Mouse (Mus musculus): ENCODE results near the gene Oxsr1.
"Not testable (repeated sequence)": the region's sequence is repeated elsewhere in the genome, so short reads cannot be mapped to it uniquely, and the experiment has no call there.

Gene Oxsr1

DNA sequence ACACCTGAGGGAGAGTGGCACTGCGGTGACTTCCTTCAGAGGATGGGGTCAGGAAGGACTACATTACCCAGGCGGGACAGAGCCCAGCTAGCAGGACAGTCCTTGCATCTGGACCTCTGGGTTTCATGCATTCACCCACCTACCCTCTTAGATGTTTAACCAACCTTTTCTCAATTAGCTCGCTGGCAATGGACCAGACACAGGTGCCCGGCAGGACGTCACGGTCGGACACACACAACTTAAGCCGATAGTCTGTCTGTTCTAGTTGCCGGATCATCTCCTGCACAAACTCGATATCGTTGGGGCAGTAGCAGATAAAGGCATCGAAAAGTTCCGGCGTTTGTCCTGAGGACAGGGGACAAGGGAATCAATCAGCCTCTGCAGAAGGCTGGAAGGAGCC lies 15.6 kb upstream of the Oxsr1 start:
- no peak for DNase-seq (ENCODE audit: low spot score)

DNA sequence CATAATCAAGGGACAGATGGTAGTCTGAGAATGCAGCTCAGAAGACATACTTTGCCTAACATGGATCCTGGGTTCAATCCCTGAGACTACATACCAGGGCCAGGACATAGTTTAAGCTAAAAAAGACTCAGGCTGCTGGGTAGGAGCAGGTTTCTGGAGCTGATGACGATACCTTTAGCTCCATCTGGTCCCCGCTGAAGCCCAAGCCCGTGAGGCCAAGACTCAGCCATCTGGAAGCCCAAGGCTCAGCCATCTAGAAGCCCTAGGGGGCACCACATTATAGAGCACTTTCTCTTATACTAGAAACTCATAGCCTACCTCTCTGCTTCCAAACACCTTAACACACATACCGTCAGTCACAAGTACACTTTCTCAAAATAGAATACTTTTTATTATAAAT lies 13.3 kb upstream of the Oxsr1 start:
- DNase-seq (ENCODE audit: low spot score): no peak

DNA sequence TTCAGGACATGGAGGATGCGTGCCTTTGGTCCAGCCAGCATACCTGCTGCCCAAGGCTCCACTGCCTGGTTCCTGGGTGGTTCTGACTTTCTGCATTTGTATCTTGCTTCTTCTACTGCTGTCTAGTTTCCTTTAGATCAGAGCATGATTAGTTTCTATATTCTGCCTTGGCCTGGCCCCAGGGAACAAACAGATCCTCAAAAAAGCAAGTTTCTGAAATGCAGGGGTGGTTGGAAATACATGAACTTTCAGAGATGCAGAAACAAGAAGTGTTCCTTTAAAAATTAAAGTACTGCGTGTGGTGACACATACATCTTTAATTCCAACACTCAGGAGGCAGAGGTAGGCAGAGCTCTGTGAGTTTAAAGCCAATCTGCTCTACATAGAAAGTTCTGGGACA lies 12.6 kb upstream of the Oxsr1 start:
- DNase-seq (ENCODE audit: low spot score): no peak

DNA sequence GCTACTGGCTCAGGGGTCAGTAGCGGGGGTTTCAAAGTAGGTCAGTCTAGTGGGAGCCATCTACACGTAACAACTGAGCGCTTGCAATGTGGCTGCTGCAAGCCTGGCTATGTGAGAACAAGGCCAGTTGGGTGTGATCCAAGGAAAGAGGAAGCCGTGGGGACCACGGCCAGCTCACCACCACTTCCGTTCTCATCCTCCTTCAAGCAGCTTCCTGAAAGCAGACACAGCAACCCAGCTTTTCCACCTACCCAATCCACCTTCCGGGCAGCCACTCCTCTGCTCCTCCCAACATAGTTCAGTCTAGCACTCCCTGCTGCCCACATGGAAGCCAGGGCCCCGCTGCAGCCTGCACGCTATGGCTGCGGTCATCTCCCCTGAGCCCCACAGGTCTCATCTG lies 12.1 kb upstream of the Oxsr1 start:
- DNase-seq (ENCODE audit: low spot score): no peak

DNA sequence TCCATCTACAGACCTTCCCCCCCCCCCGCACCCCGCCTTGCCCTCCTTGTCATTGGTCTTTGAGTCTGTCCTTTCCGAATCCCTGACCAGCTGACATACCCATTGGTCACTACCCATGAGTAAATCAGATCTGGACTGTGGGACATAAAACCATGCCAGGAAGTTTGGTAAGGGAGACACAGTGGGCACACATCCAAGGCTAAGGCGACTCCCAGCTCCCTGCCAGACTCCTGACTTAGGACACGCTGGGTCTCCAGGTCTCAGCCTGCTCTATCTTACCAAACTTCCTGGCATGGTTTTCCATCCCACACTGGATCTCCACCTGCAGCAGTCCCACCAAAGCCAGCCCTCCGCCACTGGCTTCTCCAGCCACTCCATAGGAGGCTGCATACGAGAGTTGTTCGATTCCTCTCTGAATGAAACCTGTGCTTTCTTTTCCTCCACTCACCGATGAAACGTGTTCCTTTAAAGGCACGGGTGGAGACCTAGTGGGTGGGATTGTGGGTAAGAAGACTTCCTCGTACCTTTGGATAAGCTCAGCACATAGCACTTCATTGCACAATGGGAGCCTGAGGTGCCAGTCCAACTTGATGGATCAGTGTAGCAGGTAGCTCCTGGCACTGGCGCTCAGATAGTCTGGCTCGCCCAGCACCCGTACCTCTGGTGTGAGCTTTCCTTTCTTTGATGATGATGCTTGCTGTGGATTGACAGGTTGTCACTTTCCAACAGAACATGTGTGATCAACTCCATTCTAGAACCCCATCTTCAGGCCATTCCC lies 8.1 kb upstream of the Oxsr1 start:
- DNase-seq (ENCODE audit: low spot score): no peak

DNA sequence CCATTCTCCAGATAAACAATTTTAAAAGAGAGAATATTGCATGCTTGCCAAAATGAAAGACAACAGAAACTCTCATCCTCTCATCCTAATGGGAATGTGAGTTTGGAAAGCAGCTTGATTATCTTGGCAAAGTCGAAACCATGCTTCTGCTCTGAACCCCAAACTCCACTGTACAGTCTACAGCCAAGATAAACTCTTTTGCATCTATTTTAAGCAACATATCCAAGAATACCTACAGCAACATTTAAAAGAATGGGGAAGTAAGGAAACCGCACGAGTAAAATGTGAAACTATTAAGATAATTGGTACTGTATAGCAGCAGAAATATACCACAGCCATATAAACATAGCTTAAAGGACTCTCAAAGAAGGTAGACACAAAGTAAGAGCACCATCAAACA lies 6.3 kb upstream of the Oxsr1 start:
- DNase-seq (ENCODE audit: low spot score): no peak

DNA sequence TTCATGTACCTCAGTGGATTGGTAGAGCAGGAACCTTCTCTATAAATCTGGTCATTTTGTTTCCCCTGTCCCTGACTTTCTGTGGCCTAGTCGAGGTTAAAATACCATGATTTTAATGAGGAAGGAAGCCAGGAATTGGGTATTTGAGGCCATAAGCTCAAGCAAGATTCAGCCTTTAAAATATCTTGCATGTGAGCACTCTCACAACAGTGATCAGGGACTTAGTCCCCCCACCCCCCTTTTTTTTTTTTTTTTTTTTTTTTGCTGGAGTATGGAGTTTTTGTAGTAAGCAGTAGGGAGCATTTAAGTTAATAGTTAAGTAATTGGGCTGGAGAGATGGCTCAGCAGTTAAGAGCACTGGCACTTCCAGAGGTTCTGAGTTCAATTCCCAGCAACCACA lies 1.9 kb upstream of the Oxsr1 start:
- DNase-seq (ENCODE audit: low spot score): no peak

DNA sequence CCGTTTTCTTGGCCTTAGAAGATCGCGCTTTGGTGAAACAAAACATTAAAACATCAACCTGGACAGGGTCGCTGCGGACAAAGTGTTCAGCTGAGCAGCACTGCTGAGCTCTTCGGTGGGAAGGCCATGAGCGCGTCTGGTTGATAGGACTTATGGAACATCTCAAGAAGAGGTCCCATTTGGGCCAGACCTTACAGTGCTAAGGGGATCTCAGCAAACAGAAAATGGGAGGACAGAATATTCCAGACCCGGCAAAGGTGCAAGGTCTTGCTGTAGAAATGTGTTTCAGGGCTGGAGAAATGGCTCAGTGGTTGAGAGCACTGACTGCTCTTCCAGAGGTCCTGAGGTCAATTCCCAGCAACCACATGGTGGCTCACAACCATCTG lies 1.0 kb upstream of the Oxsr1 start:
- no peak for DNase-seq (ENCODE audit: low spot score)

DNA sequence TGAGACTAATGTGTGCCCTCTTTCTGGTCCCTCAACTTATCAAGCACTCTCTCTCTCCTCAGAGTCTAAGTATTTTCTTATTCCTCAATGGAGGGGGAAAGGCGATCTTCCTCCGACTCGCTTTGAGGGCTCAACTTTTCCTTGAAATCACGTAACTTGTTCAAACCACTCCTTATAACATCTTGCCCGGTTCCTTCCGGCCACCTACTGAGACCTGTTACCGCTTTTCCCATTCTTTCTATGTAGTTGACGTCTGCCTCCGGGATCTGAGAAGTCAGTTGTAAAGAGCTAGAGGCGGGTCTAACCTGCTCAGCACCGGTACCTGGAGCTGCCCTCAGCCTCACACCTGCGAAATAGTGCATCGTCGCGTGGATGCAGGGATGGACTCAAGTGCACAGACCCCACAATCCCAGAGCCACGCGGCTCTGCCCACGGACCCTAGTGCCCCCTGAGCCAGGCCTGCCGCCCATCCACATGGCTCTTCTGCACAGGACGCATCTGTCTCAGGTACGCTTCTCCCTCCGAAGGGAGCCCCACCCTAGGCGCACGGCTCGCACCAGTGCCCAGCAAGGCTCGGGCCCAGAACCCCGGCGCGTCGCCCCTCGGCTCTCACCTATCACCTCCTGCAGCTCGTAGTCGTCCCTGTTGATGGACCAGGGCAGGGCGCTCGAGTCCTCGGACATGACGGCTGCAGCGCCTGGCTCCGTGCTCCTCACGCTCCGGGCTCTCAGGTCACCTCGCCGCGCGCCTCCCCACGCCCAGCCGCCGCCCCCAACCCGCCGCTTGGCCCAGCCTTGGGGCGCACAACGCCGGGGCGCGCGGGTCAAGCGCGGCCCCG lies 616 bp downstream of the Oxsr1 start:
- DNase-seq (ENCODE audit: low spot score): no peak

DNA sequence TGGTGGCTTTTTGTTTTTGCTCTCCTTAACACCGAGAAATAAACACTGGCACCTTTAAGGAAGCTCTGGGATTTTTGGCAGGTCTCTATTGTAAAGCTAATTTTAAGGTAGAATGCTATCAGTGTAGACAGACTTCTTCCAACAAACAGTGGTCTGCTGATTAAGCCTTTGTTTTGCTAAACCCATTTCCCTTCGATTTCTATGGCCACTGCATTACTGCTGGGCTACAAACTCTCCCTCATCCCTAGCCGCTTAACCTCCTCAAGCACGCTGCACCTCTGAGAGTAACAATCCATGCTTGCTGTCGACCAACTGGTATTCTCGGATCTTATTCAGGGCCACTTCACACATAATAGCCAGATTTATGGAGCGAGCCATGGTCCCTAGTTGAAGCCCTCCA lies 1.3 kb downstream of the Oxsr1 start:
- no peak for DNase-seq (ENCODE audit: low spot score)

DNA sequence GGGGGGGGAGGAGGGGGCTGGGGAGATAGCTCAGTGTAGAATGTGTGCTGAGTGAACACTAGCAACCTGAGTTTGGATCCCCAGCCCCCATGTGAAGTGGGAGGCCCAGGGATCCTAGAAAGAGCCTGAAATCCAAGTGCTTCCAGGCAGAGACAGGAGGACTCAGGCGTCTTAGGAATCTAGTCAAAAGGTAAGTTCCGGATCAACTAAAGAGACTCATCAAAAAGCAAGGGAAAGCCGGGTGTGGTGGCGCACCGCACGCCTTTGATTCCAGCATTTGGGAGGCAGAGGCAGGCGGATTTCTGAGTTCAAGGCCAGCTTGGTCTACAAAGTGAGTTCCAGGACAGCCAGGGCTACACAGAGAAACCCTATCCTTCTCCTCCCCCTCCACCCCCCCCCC lies 1.8 kb downstream of the Oxsr1 start:
- no peak for DNase-seq (ENCODE audit: low spot score)

DNA sequence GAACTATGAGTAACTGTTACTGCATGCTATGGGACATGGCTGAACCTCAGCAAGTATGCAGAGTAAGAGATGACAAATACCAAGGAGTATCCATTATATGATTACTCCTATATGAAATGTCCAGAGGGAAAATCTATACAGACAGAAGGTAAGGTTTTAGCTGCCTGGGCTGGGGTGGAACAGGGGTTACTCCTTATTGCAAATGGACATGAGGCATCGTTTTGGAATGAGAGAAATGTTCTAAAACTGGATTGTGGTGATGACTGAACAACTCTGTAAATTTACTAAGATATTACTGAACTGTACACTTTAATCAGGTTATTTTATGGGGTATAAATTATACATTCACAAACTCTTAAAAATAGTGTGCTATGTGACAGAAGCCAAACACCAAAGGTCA lies 3.3 kb downstream of the Oxsr1 start:
- no peak for DNase-seq (ENCODE audit: low spot score)

DNA sequence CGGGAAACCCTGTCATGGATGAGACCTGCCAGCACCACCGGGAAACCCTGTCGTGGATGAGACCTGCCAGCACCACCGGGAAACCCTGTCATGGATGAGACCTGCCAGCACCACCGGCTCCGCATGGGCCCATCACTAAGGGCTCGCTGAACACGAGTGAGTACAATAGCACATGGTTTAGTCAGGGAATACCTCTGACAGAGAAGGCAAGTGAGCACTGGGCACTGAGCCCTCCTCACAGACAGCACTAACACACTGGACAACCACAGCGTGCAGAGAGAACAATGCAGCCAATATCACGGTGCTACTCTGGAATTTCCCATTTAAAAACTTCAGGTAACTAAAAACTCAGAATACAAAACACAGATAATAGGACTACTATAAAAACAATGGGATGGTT lies 9.1 kb downstream of the Oxsr1 start:
- DNase-seq (ENCODE audit: low spot score): no peak

DNA sequence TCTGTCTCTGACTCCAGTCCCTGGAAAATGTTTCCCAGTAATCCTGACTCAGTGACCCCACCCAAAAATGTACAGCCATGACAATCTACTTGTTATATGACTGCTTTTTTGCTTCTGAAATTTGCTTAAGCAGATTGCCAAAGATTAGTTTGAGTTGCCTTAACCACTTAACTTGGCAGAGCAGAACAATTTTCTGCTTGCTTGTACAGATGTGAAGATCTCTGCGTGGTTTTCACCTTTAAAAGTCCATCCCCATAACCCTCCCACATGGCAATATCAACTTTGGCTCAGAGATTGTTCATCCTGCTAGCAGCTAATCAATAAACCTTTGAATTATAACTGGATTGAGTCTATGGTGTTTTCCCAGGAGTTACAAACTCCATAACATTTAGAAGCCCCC lies 13.2 kb downstream of the Oxsr1 start:
- no peak for DNase-seq (ENCODE audit: low spot score)

DNA sequence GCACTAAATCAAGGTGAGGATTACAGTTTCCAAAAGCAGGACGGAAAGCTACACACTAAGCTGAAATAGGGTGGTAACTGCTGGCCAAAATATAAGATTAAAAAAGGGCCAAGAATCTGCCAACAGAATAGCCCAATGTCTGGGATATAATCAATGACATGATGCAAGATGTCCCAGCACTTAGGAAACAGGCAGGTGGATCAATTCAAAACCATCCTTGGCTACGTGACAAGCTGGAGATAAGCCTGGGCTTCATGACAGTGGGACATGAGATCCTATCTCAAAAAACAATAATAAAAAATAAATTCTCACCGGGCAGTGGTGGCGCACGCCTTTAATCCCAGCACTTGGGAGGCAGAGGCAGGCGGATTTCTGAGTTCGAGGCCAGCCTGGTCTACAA lies 16.4 kb downstream of the Oxsr1 start:
- no peak for DNase-seq (ENCODE audit: low spot score)

DNA sequence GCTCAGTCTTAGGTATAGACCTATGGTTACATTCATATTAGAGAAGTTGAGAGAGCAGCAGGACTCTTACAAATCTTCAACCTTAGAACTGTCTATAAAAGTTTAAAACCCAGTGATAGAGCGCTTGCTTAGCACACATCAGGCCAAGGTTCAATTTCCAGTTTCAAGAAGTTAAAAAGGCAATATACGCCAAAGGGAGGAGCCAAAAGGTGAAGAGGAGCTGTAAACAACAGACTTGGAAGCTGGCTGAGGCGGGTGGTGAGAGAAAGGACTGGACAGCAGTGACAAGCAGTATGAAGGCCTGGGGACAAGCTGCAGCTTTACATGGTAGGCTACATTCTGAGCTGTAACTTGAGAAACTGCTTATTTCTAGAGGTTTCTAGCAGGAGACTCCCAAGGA lies 23.7 kb downstream of the Oxsr1 start:
- no peak for DNase-seq (ENCODE audit: low spot score)

DNA sequence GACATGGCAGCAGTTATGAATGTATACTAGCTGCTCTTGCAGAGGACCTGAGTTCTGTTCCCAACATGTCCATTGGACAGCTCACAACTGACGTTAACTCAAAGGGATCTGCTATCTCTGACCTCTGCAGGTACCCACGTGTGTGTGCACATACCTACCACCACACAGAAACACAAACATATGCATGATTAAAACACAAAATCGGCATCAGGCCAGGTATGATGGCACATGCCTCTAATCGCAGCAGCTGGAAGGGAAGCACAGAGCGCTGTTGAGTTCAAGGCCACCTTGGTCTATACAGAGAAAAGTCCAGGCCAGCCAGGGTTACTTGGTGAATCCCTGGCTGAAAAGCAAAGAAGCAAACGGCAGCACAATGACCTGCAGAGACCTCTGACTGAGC lies 24.5 kb downstream of the Oxsr1 start:
- no peak for DNase-seq (ENCODE audit: low spot score)

DNA sequence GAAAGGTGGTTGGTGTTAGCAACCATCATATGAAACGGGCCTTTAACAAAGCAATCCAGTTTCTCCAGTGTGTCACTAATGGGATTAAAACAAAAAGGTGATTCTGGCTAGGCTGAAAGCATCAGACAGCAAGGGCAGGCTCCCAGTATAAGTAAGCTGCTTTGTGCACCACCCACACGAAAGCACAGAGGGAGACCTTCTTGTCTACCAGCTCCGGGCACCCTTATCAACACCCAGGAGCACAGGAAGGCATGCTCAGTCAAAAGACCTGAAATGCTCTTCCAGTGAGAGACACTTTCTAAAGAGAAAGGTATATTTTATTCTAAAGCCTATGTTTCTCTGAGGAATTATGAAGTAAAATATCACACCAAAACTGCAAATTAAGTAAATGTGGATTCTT lies 31.4 kb downstream of the Oxsr1 start:
- no peak for DNase-seq (ENCODE audit: low spot score)

DNA sequence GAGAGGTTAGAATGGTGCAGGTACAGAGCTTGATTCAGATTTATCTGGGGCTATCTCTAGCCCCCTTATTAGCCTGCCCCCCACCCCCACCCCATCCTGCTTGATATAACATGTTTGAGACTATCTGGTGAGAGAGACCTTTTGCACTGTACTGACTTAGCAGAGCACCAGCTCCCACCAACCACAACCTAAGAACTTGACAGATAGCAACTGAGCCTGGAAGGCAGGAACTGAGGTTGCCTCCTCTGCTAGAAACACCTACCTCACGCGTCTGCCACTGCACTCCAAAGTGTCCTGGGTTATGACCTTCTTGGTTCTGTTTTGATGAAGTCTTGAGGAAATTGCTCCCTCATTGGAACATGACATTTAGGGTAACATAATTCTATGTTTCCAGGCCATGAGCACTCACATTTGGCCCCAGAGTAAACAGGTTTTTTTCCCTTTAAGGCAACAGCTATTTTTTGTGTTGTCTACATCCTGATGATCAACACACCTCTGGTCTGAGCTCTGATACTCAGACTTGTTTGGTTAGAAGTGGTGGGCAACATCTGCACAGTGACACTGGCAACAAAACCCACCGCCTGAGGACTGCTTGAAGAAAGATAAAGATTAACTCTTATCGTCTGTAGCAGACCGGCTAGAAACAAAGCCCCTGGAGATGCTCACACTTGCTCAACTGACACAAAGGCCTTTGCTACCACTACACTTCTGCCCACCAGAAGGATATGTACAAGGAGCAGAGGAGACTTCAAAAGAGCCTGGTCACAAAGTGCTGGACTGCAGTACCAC lies 41.1 kb downstream of the Oxsr1 start:
- no peak for DNase-seq (ENCODE audit: low spot score)

DNA sequence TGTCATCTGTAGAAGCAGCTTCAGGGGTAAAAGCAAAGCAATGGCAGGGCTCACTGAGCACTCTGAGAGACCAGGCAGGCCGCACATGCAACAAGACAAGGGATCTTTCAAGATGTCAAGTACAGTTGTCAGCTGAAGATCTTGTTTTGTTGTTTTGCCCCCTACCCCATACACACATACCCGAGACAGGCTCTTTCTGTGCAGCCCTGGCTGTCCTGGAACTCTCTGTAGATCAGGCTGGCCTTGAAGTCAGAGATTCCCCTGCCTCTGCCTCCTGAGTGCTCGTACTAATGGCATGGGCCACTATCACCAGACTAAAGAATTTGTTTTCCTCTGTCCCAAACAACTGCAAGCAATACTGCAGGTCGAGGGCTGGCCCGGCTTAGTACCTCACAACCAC lies 44.2 kb downstream of the Oxsr1 start:
- no peak for DNase-seq (ENCODE audit: low spot score)

DNA sequence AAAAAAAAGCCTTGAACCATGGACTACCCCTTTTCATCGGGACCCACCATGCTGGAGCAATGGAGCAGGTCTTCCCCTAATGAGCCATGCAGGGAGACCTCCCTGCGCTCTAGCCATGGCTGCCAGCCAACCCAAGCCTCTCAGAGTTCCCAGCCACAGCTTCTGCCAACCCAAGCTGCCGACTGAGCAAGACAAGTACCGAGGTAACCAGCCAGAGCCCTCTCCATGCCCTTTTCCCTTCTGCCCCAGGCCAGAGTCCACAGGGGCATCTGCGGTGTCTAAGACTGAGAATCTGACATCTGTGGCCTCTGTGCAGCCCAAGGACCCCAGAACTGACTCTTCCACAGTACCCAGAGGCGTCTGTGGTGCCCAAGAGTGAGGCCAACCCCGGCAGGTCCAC lies 45.9 kb downstream of the Oxsr1 start:
- DNase-seq (ENCODE audit: low spot score): no peak

DNA sequence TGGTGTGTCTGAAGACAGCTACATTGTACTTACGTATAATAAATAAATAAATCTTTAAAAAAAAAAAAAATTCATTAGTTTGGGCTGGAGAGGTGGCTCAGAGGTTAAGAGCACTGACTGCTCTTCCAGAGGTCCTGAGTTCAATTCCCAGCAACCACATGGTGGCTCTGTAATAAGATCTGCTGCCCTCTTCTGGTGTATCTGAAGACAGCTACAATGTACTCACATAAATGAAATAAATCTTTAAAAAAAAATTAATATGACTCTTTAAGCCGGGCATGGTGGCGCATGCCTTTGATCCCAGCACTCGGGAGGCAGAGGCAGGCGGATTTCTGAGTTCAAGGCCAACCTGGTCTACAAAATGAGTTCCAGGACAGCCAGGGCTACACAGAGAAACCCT lies 47.4 kb downstream of the Oxsr1 start:
- DNase-seq (ENCODE audit: low spot score): not testable (repeated sequence)

DNA sequence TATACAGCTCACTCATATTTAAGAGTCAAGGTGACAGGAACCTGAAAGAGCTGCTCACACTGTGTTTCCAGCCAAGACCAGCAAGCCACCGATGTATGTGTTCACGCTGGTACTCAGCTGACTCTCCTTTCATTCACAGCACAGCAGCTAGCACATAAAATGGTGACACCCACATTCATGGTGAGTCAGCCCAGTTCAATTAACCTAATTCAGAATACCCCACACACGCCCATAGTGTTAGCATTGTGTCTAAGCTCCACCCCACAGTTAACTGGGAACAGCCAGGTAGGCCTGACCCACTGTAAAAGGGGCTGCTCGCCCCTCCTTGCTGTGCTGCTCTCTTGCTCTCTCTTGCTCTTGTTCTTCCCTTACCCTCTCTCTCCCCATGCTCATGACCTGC lies 50.7 kb downstream of the Oxsr1 start:
- no peak for DNase-seq (ENCODE audit: low spot score)

Data from layer of hippocampus, adult 9-10 months (tissue).